Mouse (Mus musculus) hindbrain, embryonic 10.5 days (tissue): ENCODE measurements around the gene Ube2dnl1. TPM values are rescaled to one million over a fixed set of nuclear protein-coding genes. Genes with fewer than 3 reads are reported as not detected.

ENCODE experiments used
- DNase-seq: peaks from one replicate; pipeline ENCODE4 v3.0.0-alpha.2; 2017; ENCODE audit warnings: low spot score
- H3K27ac ChIP-seq: fragments of 300-500 bp; sonication (generic); 2 replicates; pipeline ENCODE4 v1.5.1; 2016; ENCODE audit warnings: mild to moderate bottlenecking, moderate library complexity
- H3K27me3 ChIP-seq: fragments of 300-500 bp; sonication (generic); 2 replicates; pipeline ENCODE4 v1.6.1; 2016; ENCODE audit warnings: mild to moderate bottlenecking; ENCODE audit not compliant: poor library complexity, insufficient read depth, severe bottlenecking
- H3K36me3 ChIP-seq: fragments of 300-500 bp; sonication (generic); 2 replicates; pipeline ENCODE4 v1.6.1; 2016; ENCODE audit warnings: mild to moderate bottlenecking, moderate library complexity
- H3K4me1 ChIP-seq: fragments of 300-500 bp; sonication (generic); replicated peaks from 2 replicates; pipeline ENCODE4 v1.6.1; 2016; ENCODE audit warnings: mild to moderate bottlenecking
- H3K4me3 ChIP-seq: fragments of 300-500 bp; sonication (generic); 2 replicates; pipeline ENCODE4 v1.5.1; 2016; ENCODE audit warnings: mild to moderate bottlenecking, moderate library complexity
- H3K9me3 ChIP-seq: fragments of 300-500 bp; sonication (generic); 2 replicates; pipeline ENCODE4 v1.6.1; 2016; ENCODE audit warnings: mild to moderate bottlenecking, moderate library complexity
- WGBS: fragments of 180-500 bp; shearing (Covaris S2); methylation state at CpG from one replicate; pipeline ENCODE4 v1.1.7; 2016; 5-methylcytosine and 5-hydroxymethylcytosine counted together
- polyA plus RNA-seq: library from polyadenylated mRNA; unstranded; fragments of >200 nt; fragmentation: Nextera tagmentation; extraction: Ambion mirVana; gene quantifications from 2 replicates; pipeline ENCODE4 v1.2.1, GENCODE M21; 2016

Gene Ube2dnl1
- not detected in 2 replicates for polyA plus RNA-seq

- WGBS: 83% methylated on average over 5 of the region's 5 CpGs
- Histone ChIP-seq H3K4me1 (no peaks in the 10 kb centered on the region), H3K9me3 (no peaks in the 10 kb centered on the region), H3K36me3 (no peaks in the 10 kb centered on the region), H3K27me3 (no peaks in the 10 kb centered on the region), H3K27ac (no peak within 1 kb of the TSS), H3K4me3 (no peak within 1 kb of the TSS)
- DNase-seq: no peak
Measured at GRCm38 (mm10) chrX:114904712-114905111, at the start of gene Ube2dnl1. Ube2dnl1 (plus strand) TSS chrX:114905012.

- H3K27ac ChIP-seq: no peak overlapping the region
- H3K9me3 ChIP-seq: no peaks in the 10 kb centered on the region
- H3K4me1 ChIP-seq: no peaks in the 10 kb centered on the region
- no peak overlapping the region for H3K4me3 ChIP-seq
- no peaks in the 10 kb centered on the region for H3K36me3 ChIP-seq
- no peak for DNase-seq
- H3K27me3 ChIP-seq: no peaks in the 10 kb centered on the region
Measured at GRCm38 (mm10) chrX:114895489-114895888, 9.3 kb upstream of the Ube2dnl1 start.

- 94% methylated on average over 3 of the region's 3 CpGs for WGBS
- Histone ChIP-seq H3K36me3 (no peaks in the 10 kb centered on the region), H3K9me3 (no peaks in the 10 kb centered on the region), H3K4me3 (no peak overlapping the region), H3K27ac (no peak overlapping the region), H3K27me3 (no peaks in the 10 kb centered on the region), H3K4me1 (no peaks in the 10 kb centered on the region)
- DNase-seq: no peak
Measured at GRCm38 (mm10) chrX:114897506-114897905, 7.3 kb upstream of the Ube2dnl1 start.

- Histone ChIP-seq H3K27ac (no peak overlapping the region), H3K27me3 (no peaks in the 10 kb centered on the region), H3K4me3 (no peak overlapping the region), H3K4me1 (no peaks in the 10 kb centered on the region), H3K36me3 (no peaks in the 10 kb centered on the region), H3K9me3 (no peaks in the 10 kb centered on the region)
- DNase-seq: no peak
Measured at GRCm38 (mm10) chrX:114903391-114903790, 1.4 kb upstream of the Ube2dnl1 start.

GRCm38 (mm10) chrX:114907282-114907681, 2.5 kb downstream of the Ube2dnl1 start, which contains the start of gene Ube2dnl2:
Ube2dnl2 (plus strand) TSS chrX:114907582.
- 87% methylated on average over 1 of the region's 1 CpGs for WGBS
- Histone ChIP-seq H3K36me3 (no peaks in the 10 kb centered on the region), H3K9me3 (no peaks in the 10 kb centered on the region), H3K4me3 (no peak within 1 kb of the TSS), H3K27ac (no peak within 1 kb of the TSS), H3K27me3 (no peaks in the 10 kb centered on the region), H3K4me1 (no peaks in the 10 kb centered on the region)
- no peak for DNase-seq

- no peaks in the 10 kb centered on the region for H3K4me1 ChIP-seq
- no peak overlapping the region for H3K4me3 ChIP-seq
- no peaks in the 10 kb centered on the region for H3K9me3 ChIP-seq
- no peaks in the 10 kb centered on the region for H3K36me3 ChIP-seq
- H3K27ac ChIP-seq: no peak overlapping the region
- DNase-seq: no peak
- whole genome bisulfite sequencing: 45% methylated on average over 1 of the region's 1 CpGs
- no peaks in the 10 kb centered on the region for H3K27me3 ChIP-seq
Measured at GRCm38 (mm10) chrX:114955066-114955465, 50.3 kb downstream of the Ube2dnl1 start.

Other genes with a start within 250 kb of the Ube2dnl1 start
- gene Ube2dnl2, start 2.6 kb downstream of the Ube2dnl1 start, polyA plus RNA-seq: not detected in 2 replicates